Mouse (Mus musculus): Measurements from ENCODE around the gene Cab39. TPM values are rescaled to one million over a fixed set of nuclear protein-coding genes. Genes with fewer than 3 reads are reported as not detected.

Cab39 gene
- total and polyA plus RNA-seq, 3 experiments = 90.2 to 239 (median 111) TPM

DNA sequence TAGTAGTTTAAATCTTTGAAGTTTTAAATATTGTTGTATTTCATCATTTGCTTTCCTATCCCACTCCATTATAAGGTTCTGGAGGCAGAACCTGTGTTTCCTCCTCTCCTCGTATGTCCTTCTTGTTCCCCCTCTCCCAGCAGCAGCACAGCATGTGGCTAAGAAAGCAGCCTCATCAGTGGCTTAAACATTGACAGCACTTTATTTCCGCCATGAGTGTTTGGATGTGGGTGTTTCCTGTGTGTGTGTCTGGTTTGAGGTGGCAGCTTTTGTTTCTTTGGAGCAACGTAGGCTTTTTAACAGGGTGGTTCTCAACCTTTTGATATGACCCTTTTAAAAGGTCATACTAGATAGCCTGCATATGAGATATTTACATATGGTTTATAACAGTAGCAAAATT, 52.2 kb downstream of the Cab39 start:
- dilution Hi-C loops (cut with MboI; ENCODE audit: extremely low pct_ligation_motif_present, extremely low pct_unique_long_range_greater_than_20kb, low sequenced_read_pairs) = no loop called here

DNA sequence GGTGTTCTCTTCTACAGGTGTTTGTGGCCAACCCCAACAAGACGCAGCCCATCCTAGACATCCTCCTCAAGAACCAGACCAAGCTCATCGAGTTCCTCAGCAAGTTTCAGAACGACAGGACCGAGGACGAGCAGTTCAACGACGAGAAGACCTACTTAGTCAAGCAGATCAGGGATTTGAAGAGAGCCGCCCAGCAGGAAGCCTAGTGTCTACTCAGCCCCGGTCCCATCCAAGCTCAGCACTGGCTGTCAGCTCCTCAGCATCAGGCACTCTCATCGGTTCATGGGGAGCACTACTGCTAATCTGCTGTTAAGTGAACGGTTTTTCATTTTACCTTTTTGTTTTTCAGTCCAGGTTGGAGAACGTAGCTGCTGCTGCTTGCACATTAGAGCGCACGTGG, 55.8 kb downstream of the Cab39 start:
- Histone ChIP-seq H3K4me3 (replicated peaks in 1 of 3; ENCODE audit: low read depth in 2 of 3, low read length in 2 of 3, poor library complexity in 1 of 3) (no peak overlapping the region), H3K79me2 (replicated peaks; ENCODE audit: control insufficient read depth, extremely low read depth, insufficient read depth, poor library complexity, severe bottlenecking) (no peaks in the 10 kb centered on the region), H3K4me1 (ENCODE audit: control insufficient read depth in 1 of 2, insufficient read depth in 2 of 2) (peaks cover 0 to 58% of the 10 kb centered on the region in 2 experiments; a peak in 2 of 4 replicates), H3K4me2 (ENCODE audit: insufficient read depth, low read depth, poor library complexity, severe bottlenecking) (no peak overlapping the region), H3K27me3 (replicated peaks) (no peaks in the 10 kb centered on the region), H3K9me3 (replicated peaks; ENCODE audit: low read length) (no peaks in the 10 kb centered on the region), H3K27ac (ENCODE audit: insufficient read depth, low read depth) (no peak overlapping the region), H3K36me3 (replicated peaks in 1 of 2; ENCODE audit: control insufficient read depth in 1 of 2, insufficient read depth in 1 of 2, low read length in 1 of 2) (peaks cover 42 to 87% of the 10 kb centered on the region in 2 experiments), H3K9ac (ENCODE audit: insufficient read depth, low read depth) (no peak overlapping the region)
- TF ChIP-seq CTCF (conservative IDR thresholded peaks at IDR 0.05 in 1 of 2, IDR thresholded peaks at IDR 0.05 in 1 of 2; ENCODE audit: low read depth in 2 of 2, low read length in 2 of 2) (no peak), USF1 (IDR thresholded peaks at IDR 0.05; ENCODE audit: low read depth, low read length) (no peak), BHLHE40 (IDR thresholded peaks at IDR 0.05; ENCODE audit: low read depth, low read length) (no peak)
- dilution Hi-C loops (cut with MboI; ENCODE audit: extremely low pct_ligation_motif_present, extremely low pct_unique_long_range_greater_than_20kb, low sequenced_read_pairs) (no loop called here), in situ Hi-C loops (cut with MboI; ENCODE audit: low pct_ligation_motif_present, low pct_unique_long_range_greater_than_20kb, low sequenced_read_pairs) (no loop called here)
- DNase-seq (ENCODE audit: extremely low read depth) = no peak

More for the DNA sequence above, 52.2 kb downstream of the Cab39 start:
- no peak overlapping the region for H3K4me3 ChIP-seq (replicated peaks in 1 of 3; ENCODE audit: low read depth in 2 of 3, low read length in 2 of 3, poor library complexity in 1 of 3)
- no peaks in the 10 kb centered on the region for H3K9me3 ChIP-seq (replicated peaks; ENCODE audit: low read length)
- in situ Hi-C loops (cut with MboI; ENCODE audit: low pct_ligation_motif_present, low pct_unique_long_range_greater_than_20kb, low sequenced_read_pairs) = no loop called here
- peaks cover 15 to 71% of the 10 kb centered on the region in 2 experiments; a peak in 3 of 4 replicates for H3K4me1 ChIP-seq (ENCODE audit: control insufficient read depth in 1 of 2, insufficient read depth in 2 of 2)
- no peak overlapping the region for H3K4me2 ChIP-seq (ENCODE audit: insufficient read depth, low read depth, poor library complexity, severe bottlenecking)
- H3K36me3 ChIP-seq (replicated peaks in 1 of 2; ENCODE audit: control insufficient read depth in 1 of 2, insufficient read depth in 1 of 2, low read length in 1 of 2) = peaks cover 41 to 80% of the 10 kb centered on the region in 2 experiments
- no peak for DNase-seq (ENCODE audit: extremely low read depth)
- peaks cover 8% of the 10 kb centered on the region for H3K79me2 ChIP-seq (replicated peaks; ENCODE audit: control insufficient read depth, extremely low read depth, insufficient read depth, poor library complexity, severe bottlenecking)
- no peak overlapping the region for H3K9ac ChIP-seq (ENCODE audit: insufficient read depth, low read depth)
- TF ChIP-seq ELF1 (IDR thresholded peaks at IDR 0.05; ENCODE audit: low read depth, low read length) (no peak), POLR2AphosphoS2 (IDR thresholded peaks at IDR 0.05; ENCODE audit: low read depth, low read length) (no peak), ZKSCAN1 (IDR thresholded peaks at IDR 0.05; ENCODE audit: borderline replicate concordance, low read depth, low read length) (no peak), CTCF (conservative IDR thresholded peaks at IDR 0.05 in 1 of 2, IDR thresholded peaks at IDR 0.05 in 1 of 2; ENCODE audit: low read depth in 2 of 2, low read length in 2 of 2) (no peak), MEF2A (IDR thresholded peaks at IDR 0.05; ENCODE audit: borderline replicate concordance, low read depth, low read length) (no peak), CHD2 (IDR thresholded peaks at IDR 0.05; ENCODE audit: low read length) (no peak), JUN (IDR thresholded peaks at IDR 0.05; ENCODE audit: insufficient read depth, low read depth, low read length) (no peak), IRF4 (IDR thresholded peaks at IDR 0.05; ENCODE audit: low read depth, low read length) (no peak), GABPA (IDR thresholded peaks at IDR 0.05; ENCODE audit: insufficient replicate concordance, low read depth, low read length) (no peak), TCF12 (IDR thresholded peaks at IDR 0.05; ENCODE audit: low read depth, low read length) (no peak)
- H3K27ac ChIP-seq (ENCODE audit: insufficient read depth, low read depth) = no peak overlapping the region
- H3K27me3 ChIP-seq (replicated peaks) = no peaks in the 10 kb centered on the region

DNA sequence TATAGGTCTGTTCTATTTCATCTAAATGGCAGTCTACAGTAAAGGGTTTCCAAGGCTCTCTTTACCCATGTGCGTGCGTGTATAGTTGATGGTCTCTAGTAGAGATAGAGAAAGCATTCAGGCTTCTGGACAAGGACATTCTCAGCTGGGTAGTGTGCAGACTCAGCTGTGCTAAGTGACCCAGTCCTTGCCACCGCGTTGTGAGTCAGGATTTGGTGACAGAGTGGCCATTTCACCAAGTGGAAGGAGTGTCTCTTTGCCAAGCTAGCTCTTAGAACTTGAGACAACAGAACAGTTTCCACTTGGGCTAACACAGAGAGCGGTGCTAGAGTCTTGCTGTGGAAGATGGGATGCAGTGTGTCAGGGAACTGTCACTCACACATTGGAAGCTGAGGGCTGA, 57.6 kb downstream of the Cab39 start:
- peaks cover 0 to 39% of the 10 kb centered on the region in 2 experiments; a peak in 2 of 4 replicates for H3K4me1 ChIP-seq (ENCODE audit: control insufficient read depth in 1 of 2, insufficient read depth in 2 of 2)
- no peak overlapping the region for H3K27ac ChIP-seq (ENCODE audit: insufficient read depth, low read depth)
- dilution Hi-C loops (cut with MboI; ENCODE audit: extremely low pct_ligation_motif_present, extremely low pct_unique_long_range_greater_than_20kb, low sequenced_read_pairs) (no loop called here), in situ Hi-C loops (cut with MboI; ENCODE audit: low pct_ligation_motif_present, low pct_unique_long_range_greater_than_20kb, low sequenced_read_pairs) (loop anchor here (5.0 kb wide), 3 partner anchors 41 to 156 kb away; partner anchors contain the start of gene Itm2c)
- no peak for DNase-seq (ENCODE audit: extremely low read depth)
- no peaks in the 10 kb centered on the region for H3K9me3 ChIP-seq (replicated peaks; ENCODE audit: low read length)
- H3K27me3 ChIP-seq (replicated peaks) = no peaks in the 10 kb centered on the region
- H3K9ac ChIP-seq (ENCODE audit: insufficient read depth, low read depth) = no peak overlapping the region
- H3K4me3 ChIP-seq (replicated peaks in 1 of 3; ENCODE audit: low read depth in 2 of 3, low read length in 2 of 3, poor library complexity in 1 of 3) = no peak overlapping the region
- H3K4me2 ChIP-seq (ENCODE audit: insufficient read depth, low read depth, poor library complexity, severe bottlenecking) = no peak overlapping the region
- H3K36me3 ChIP-seq (replicated peaks in 1 of 2; ENCODE audit: control insufficient read depth in 1 of 2, insufficient read depth in 1 of 2, low read length in 1 of 2) = peaks cover 34 to 82% of the 10 kb centered on the region in 2 experiments
- TF ChIP-seq BHLHE40 (IDR thresholded peaks at IDR 0.05; ENCODE audit: low read depth, low read length) (no peak), IRF4 (IDR thresholded peaks at IDR 0.05; ENCODE audit: low read depth, low read length) (no peak), USF2 (conservative IDR thresholded peaks at IDR 0.05; ENCODE audit: low read depth, low read length) (no peak), NRF1 (IDR thresholded peaks at IDR 0.05; ENCODE audit: low read depth, low read length) (no peak), ZNF384 (IDR thresholded peaks at IDR 0.05; ENCODE audit: low read depth, low read length) (no peak), RCOR1 (conservative IDR thresholded peaks at IDR 0.05; ENCODE audit: low read depth, low read length) (no peak), MEF2A (IDR thresholded peaks at IDR 0.05; ENCODE audit: borderline replicate concordance, low read depth, low read length) (no peak), MAX (IDR thresholded peaks at IDR 0.05; ENCODE audit: low read length) (no peak), JUND (conservative IDR thresholded peaks at IDR 0.05; ENCODE audit: low read depth, low read length) (no peak), KAT2A (IDR thresholded peaks at IDR 0.05; ENCODE audit: insufficient replicate concordance, low read length) (no peak), TCF12 (IDR thresholded peaks at IDR 0.05; ENCODE audit: low read depth, low read length) (no peak), JUN (IDR thresholded peaks at IDR 0.05; ENCODE audit: insufficient read depth, low read depth, low read length) (no peak), UBTF (IDR thresholded peaks at IDR 0.05; ENCODE audit: low read depth, low read length) (no peak), SMC3 (IDR thresholded peaks at IDR 0.05; ENCODE audit: low read depth, low read length) (no peak), CTCF (conservative IDR thresholded peaks at IDR 0.05 in 1 of 2, IDR thresholded peaks at IDR 0.05 in 1 of 2; ENCODE audit: low read depth in 2 of 2, low read length in 2 of 2) (no peak), ZKSCAN1 (IDR thresholded peaks at IDR 0.05; ENCODE audit: borderline replicate concordance, low read depth, low read length) (no peak), TBP (conservative IDR thresholded peaks at IDR 0.05; ENCODE audit: low read depth, low read length) (no peak), USF1 (IDR thresholded peaks at IDR 0.05; ENCODE audit: low read depth, low read length) (no peak)
- no peaks in the 10 kb centered on the region for H3K79me2 ChIP-seq (replicated peaks; ENCODE audit: control insufficient read depth, extremely low read depth, insufficient read depth, poor library complexity, severe bottlenecking)
